Mouse (Mus musculus): ENCODE measurements around the gene Tmem176a.

Gene Tmem176a

DNA sequence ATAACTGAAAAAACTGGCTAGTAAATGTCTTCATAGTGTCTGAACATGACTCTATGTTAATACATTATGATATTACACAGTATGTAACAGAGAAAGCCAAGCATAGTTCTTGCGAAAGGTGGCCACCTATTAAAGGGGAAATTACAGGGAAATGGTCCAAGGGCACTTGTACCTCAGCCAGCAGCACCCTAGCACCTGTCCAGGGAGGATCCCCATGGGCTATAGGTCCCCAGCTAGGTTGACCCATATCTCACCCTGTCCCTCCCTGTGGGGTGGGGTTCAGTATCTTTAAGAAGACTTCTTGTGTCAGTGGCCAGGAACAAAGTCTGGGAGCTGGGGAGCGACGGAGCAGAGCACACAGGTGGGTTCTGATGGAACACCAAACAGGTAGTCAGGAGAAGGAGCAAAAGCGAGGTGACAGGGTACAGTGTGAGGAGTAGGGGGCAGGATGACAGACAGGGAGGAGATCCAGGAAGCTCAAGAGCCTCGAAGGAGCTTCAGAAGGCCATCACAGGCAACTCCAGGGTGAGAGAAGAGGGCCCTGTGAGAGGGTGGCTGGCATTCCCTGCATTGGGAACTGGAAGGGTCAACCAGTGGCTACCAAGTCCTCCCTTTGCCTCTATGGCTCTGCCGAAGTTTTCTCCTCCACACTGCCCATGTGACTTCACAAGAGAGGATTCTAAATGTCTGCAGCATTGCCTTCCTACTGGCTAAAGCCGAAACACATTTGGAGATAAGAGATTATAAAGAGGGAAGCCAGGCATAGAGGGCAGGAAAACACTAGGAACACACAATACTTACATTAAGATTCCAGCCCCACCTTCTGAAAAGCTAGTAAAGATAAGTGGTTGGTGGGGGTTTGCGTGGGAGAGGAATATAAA, 54.5 kb downstream of the Tmem176a start:
- DNase-seq (ENCODE audit: low spot score), result no peak

DNA sequence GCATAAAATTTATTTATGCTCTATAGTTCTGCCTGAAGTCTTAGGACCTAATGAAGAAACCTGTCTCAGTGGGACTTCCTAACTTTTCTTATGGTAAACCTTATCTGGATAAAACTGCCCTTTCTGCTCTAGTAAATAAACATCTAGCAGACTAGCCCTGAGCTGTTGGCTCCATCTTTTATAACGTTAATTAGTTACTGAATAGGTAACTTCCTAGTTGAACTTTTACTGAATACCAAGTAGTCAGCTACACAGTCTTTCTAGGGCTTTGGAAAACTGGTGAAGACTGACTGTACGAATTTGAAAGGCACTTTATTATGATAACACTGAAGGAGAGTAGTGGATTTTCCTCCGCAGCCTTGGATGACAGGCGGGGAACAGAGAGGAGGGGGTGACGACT, 55.2 kb downstream of the Tmem176a start:
- DNase-seq (ENCODE audit: low spot score), result no peak
